ENCODE assay signal across 20 mouse cellular contexts in genomic region chr3:135563163-135563689, GRCm38 (mm10).
A peak's percentile ranks its signal among the peaks of the same experiment; 100 is the strongest.
DNase-seq lines count a peak whose midpoint lies in the region; ATAC-seq and TF ChIP-seq lines count a peak whose summit lies in the region.
"Had no signal": no experiment of that assay in that cellular context is flagged by ENCODE, and none has a peak within 500 bp of the region (broad histone marks: within the 10 kb centered on the region; RNA-seq: fewer than 3 reads in every experiment).

No protein-coding gene starts in this region.

- H3K27ac ChIP-seq in heart, embryonic 11.5 days (ENCODE audit: low read depth, low read length) = no peak overlapping the region
- H3K27ac ChIP-seq in hindbrain, embryonic 14.5 days = no peak overlapping the region
- H3K27ac ChIP-seq in hindbrain, embryonic 13.5 days = no peak overlapping the region
- no peak overlapping the region for H3K27ac ChIP-seq in embryonic facial prominence, embryonic 11.5 days (replicated peaks; ENCODE audit: low read depth, low read length)
- H3K27ac ChIP-seq: forebrain, embryonic 13.5 days; hindbrain, embryonic 15.5 days; liver, embryonic 15.5 days had no signal

- no peak for DNase-seq in heart, postnatal 10 days
- no peak for DNase-seq in hindbrain, embryonic 14.5 days (ENCODE audit: low spot score)
- peak; percentile 10 for DNase-seq in embryonic facial prominence, embryonic 11.5 days (ENCODE audit: low spot score)
- no peak for DNase-seq in layer of hippocampus, postnatal 14 days (ENCODE audit: low spot score in 2 of 2)
- no peak for DNase-seq in T-cell, adult 2 months (ENCODE audit: low spot score)
- DNase-seq: cerebellum, adult 9-10 months; gastrocnemius, postnatal 25 days; layer of hippocampus, postnatal 36 days; left cerebral cortex, postnatal 4 days; lung, postnatal 10 days; thymus, adult 2 months had no signal

- no peak overlapping the region for H3K4me3 ChIP-seq in heart, embryonic 11.5 days (ENCODE audit: low read depth, low read length)
- no peak overlapping the region for H3K4me3 ChIP-seq in hindbrain, embryonic 14.5 days (replicated peaks; ENCODE audit: low read length)
- no peak overlapping the region for H3K4me3 ChIP-seq in hindbrain, embryonic 13.5 days
- H3K4me3 ChIP-seq in E14TG2a.4 (replicated peaks; ENCODE audit: low read length) = 0 out of 2 replicates have a peak overlapping the region, but pooled peaks have one; percentile 26
- H3K4me3 ChIP-seq in embryonic facial prominence, embryonic 11.5 days (ENCODE audit: low read depth, low read length) = no peak overlapping the region
- H3K4me3 ChIP-seq: forebrain, embryonic 13.5 days; hindbrain, embryonic 15.5 days; liver, embryonic 15.5 days; megakaryocyte, embryonic 14.5 days had no signal

- no peak for ATAC-seq in heart, embryonic 11.5 days (replicated peaks; ENCODE audit: insufficient number of reproducible peaks, low FRiP score, low TSS enrichment)
- peak; percentile 37; the same call in 1 of the 2 replicates for ATAC-seq in hindbrain, embryonic 14.5 days (ENCODE audit: low FRiP score)
- ATAC-seq in hindbrain, embryonic 13.5 days (ENCODE audit: low FRiP score) = no peak
- ATAC-seq in embryonic facial prominence, embryonic 11.5 days (replicated peaks; ENCODE audit: insufficient number of reproducible peaks, low FRiP score, low TSS enrichment, low read depth) = no peak; the same call in 1 of the 2 replicates
- ATAC-seq: forebrain, embryonic 13.5 days; intestine, postnatal 0 days; midbrain, embryonic 16.5 days had no signal

- H3K9me3 ChIP-seq in heart, embryonic 11.5 days (replicated peaks; ENCODE audit: control insufficient read depth, low read length) = no peaks in the 10 kb centered on the region
- H3K9me3 ChIP-seq in hindbrain, embryonic 14.5 days (ENCODE audit: control insufficient read depth, low read length) = no peaks in the 10 kb centered on the region
- H3K9me3 ChIP-seq in hindbrain, embryonic 13.5 days = no peaks in the 10 kb centered on the region
- H3K9me3 ChIP-seq in E14TG2a.4 (ENCODE audit: low read length) = no peaks in the 10 kb centered on the region
- no peaks in the 10 kb centered on the region for H3K9me3 ChIP-seq in embryonic facial prominence, embryonic 11.5 days (replicated peaks; ENCODE audit: control insufficient read depth, low read length)
- H3K9me3 ChIP-seq: forebrain, embryonic 13.5 days; hindbrain, embryonic 15.5 days; liver, embryonic 15.5 days; megakaryocyte, embryonic 14.5 days had no signal

- H3K4me1 ChIP-seq in heart, embryonic 11.5 days (ENCODE audit: control insufficient read depth, insufficient read depth, low read length) = peaks cover 7% of the 10 kb centered on the region; the same call in 1 of the 2 replicates
- no peaks in the 10 kb centered on the region for H3K4me1 ChIP-seq in hindbrain, embryonic 14.5 days (replicated peaks; ENCODE audit: control insufficient read depth, insufficient read depth, low read length)
- no peaks in the 10 kb centered on the region for H3K4me1 ChIP-seq in hindbrain, embryonic 13.5 days (replicated peaks)
- H3K4me1 ChIP-seq in E14TG2a.4 (replicated peaks; ENCODE audit: low read depth, low read length) = peaks cover 90% of the 10 kb centered on the region
- H3K4me1 ChIP-seq in embryonic facial prominence, embryonic 11.5 days (ENCODE audit: control insufficient read depth, insufficient read depth, low read length) = no peaks in the 10 kb centered on the region
- H3K4me1 ChIP-seq: forebrain, embryonic 13.5 days; hindbrain, embryonic 15.5 days; liver, embryonic 15.5 days had no signal

- intact Hi-C loops in heart, postnatal 10 days (cut with DNase I) = no loop called here

- 0 out of 2 replicates have a peak overlapping the region, but pooled peaks have one; percentile 24 for H3K4me2 ChIP-seq in heart, embryonic 11.5 days
- H3K4me2 ChIP-seq in hindbrain, embryonic 14.5 days (replicated peaks) = no peak overlapping the region
- no peak overlapping the region for H3K4me2 ChIP-seq in hindbrain, embryonic 13.5 days
- H3K4me2 ChIP-seq in embryonic facial prominence, embryonic 11.5 days (ENCODE audit: low read depth, low read length) = no peak overlapping the region
- H3K4me2 ChIP-seq: forebrain, embryonic 13.5 days; hindbrain, embryonic 15.5 days; liver, embryonic 15.5 days had no signal

- no peaks in the 10 kb centered on the region for H3K36me3 ChIP-seq in heart, embryonic 11.5 days (ENCODE audit: control insufficient read depth, insufficient read depth, low read length)
- H3K36me3 ChIP-seq in hindbrain, embryonic 14.5 days (replicated peaks; ENCODE audit: control insufficient read depth, insufficient read depth) = no peaks in the 10 kb centered on the region
- H3K36me3 ChIP-seq in hindbrain, embryonic 13.5 days = no peaks in the 10 kb centered on the region
- peaks cover 95% of the 10 kb centered on the region for H3K36me3 ChIP-seq in E14TG2a.4 (ENCODE audit: insufficient read depth, low read length)
- H3K36me3 ChIP-seq in embryonic facial prominence, embryonic 11.5 days (replicated peaks; ENCODE audit: control insufficient read depth, insufficient read depth, low read depth, low read length) = no peaks in the 10 kb centered on the region
- H3K36me3 ChIP-seq: hindbrain, embryonic 15.5 days; liver, embryonic 15.5 days had no signal

- no peaks in the 10 kb centered on the region for H3K27me3 ChIP-seq in heart, embryonic 11.5 days (ENCODE audit: control insufficient read depth, insufficient read depth, low read length)
- H3K27me3 ChIP-seq in hindbrain, embryonic 14.5 days (ENCODE audit: control insufficient read depth, insufficient read depth, low read length) = no peaks in the 10 kb centered on the region
- H3K27me3 ChIP-seq in hindbrain, embryonic 13.5 days = no peaks in the 10 kb centered on the region
- H3K27me3 ChIP-seq in E14TG2a.4 (ENCODE audit: insufficient read depth, low read length) = no peaks in the 10 kb centered on the region
- H3K27me3 ChIP-seq in embryonic facial prominence, embryonic 11.5 days (ENCODE audit: control insufficient read depth, insufficient read depth, low read length) = no peaks in the 10 kb centered on the region
- H3K27me3 ChIP-seq: forebrain, embryonic 13.5 days; hindbrain, embryonic 15.5 days; liver, embryonic 15.5 days; megakaryocyte, embryonic 14.5 days had no signal

- TF ChIP-seq CTCF in E14TG2a.4 (conservative IDR thresholded peaks at IDR 0.05; ENCODE audit: low read length) = no peak

- H3K9ac ChIP-seq in heart, embryonic 11.5 days (ENCODE audit: low read depth, low read length) = no peak overlapping the region
- no peak overlapping the region for H3K9ac ChIP-seq in hindbrain, embryonic 14.5 days
- no peak overlapping the region for H3K9ac ChIP-seq in hindbrain, embryonic 13.5 days
- H3K9ac ChIP-seq in embryonic facial prominence, embryonic 11.5 days (replicated peaks; ENCODE audit: low read length) = no peak overlapping the region
- H3K9ac ChIP-seq: forebrain, embryonic 13.5 days; hindbrain, embryonic 15.5 days; liver, embryonic 15.5 days had no signal

- WGBS in heart, embryonic 11.5 days (ENCODE audit: insufficient replicate concordance) = 68% methylated on average over 17 of the region's 17 CpGs
- 90% methylated on average over 17 of the region's 17 CpGs for WGBS in hindbrain, embryonic 14.5 days
- WGBS in hindbrain, embryonic 13.5 days = 89% methylated on average over 17 of the region's 17 CpGs
- 85% methylated on average over 17 of the region's 17 CpGs for WGBS in embryonic facial prominence, embryonic 11.5 days
